Mouse (Mus musculus) myocyte (in vitro differentiated cells): Measurements from ENCODE around the gene Masp2.

ENCODE experiments used
- E2F4 ChIP-seq: IDR thresholded peaks from one replicate; pipeline ENCODE4 v1.6.1; 2011; ENCODE audit warnings: mild to moderate bottlenecking, control low read depth, moderate library complexity; ENCODE audit not compliant: insufficient read depth
- MAX ChIP-seq: IDR thresholded peaks from one replicate; pipeline ENCODE4 v1.6.1; 2011; ENCODE audit warnings: low read depth, mild to moderate bottlenecking, control low read depth
- MYOG ChIP-seq, 3 experiments: IDR thresholded peaks; one replicate each; pipeline ENCODE4 v1.6.1; 2011; ENCODE audit warnings: control low read depth in 2 of 3, low read depth in 2 of 3, mild to moderate bottlenecking in 2 of 3; ENCODE audit not compliant: insufficient read length in 2 of 3, control insufficient read depth in 1 of 3, insufficient read depth in 1 of 3
- POLR2A ChIP-seq: IDR thresholded peaks from one replicate; pipeline ENCODE4 v1.6.1; 2011; ENCODE audit warnings: low read depth, mild to moderate bottlenecking, control low read depth, moderate library complexity; ENCODE audit not compliant: insufficient read length
- TCF12 ChIP-seq: IDR thresholded peaks from one replicate; pipeline ENCODE4 v1.6.1; 2011; ENCODE audit warnings: mild to moderate bottlenecking, control low read depth; ENCODE audit not compliant: poor library complexity, insufficient read depth, severe bottlenecking

DNA sequence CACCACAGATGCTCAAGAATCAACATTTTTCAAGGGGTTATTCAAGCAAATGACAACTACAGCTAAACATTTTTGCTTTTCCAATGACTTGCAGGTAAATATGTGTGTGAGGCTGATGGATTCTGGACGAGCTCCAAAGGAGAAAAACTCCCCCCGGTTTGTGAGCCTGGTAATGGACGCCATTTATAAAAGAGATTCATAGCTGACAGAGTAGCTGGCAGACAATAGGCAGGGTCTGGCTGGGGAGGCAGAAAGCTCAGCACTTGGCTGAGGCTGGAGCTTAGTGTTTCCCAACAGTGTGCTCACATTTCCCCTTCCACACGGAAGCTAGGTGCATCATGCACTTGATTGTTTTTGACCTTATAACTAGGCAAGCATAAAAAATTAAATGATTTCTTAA is 10.2 kb downstream of the Masp2 start:
- TF ChIP-seq TCF12 (no peak), E2F4 (no peak), POLR2A (no peak), MYOG (IDR thresholded peaks at IDR 0.05; ENCODE audit: control insufficient read depth in 1 of 3, insufficient read depth in 1 of 3, insufficient read length in 2 of 3, low read depth in 2 of 3) (no peak), MAX (no peak)
